Mouse (Mus musculus): Measurements from ENCODE around the gene Esd. TPM values are rescaled to one million over a fixed set of nuclear protein-coding genes. Genes with fewer than 3 reads are reported as not detected.

The Esd gene
- polyA plus RNA-seq (2014; fragmentation: Illumina TruSeq; extraction: RNeasy Lipid Tissue Mini Kit (QIAGEN cat#74804); ENCODE audit: low read depth, low replicate concordance) = 192 TPM

GRCm38 (mm10) chr14:74732079-74732783 is at the start of gene Esd:
TSS of gene Esd (plus strand) at chr14:74732297.

Other genes starting within 250 kb of the Esd start
- gene Htr2a, start 91.5 kb upstream of the Esd start, polyA plus RNA-seq (2014; fragmentation: Illumina TruSeq; extraction: RNeasy Lipid Tissue Mini Kit (QIAGEN cat#74804); ENCODE audit: low read depth, low replicate concordance) = 0.31 TPM
- 6.4 TPM for gene Lrch1, start 215.6 kb downstream of the Esd start, polyA plus RNA-seq (2014; fragmentation: Illumina TruSeq; extraction: RNeasy Lipid Tissue Mini Kit (QIAGEN cat#74804); ENCODE audit: low read depth, low replicate concordance)